Mouse (Mus musculus) retina, postnatal 1 day (tissue): ENCODE measurements around the gene Slc8a1.
A peak's percentile ranks its signal among the peaks of the same experiment; 100 is the strongest.

Source experiments
- DNase-seq: peaks from one replicate; pipeline ENCODE4 v3.0.0-alpha.2; 2012

Gene Slc8a1

GRCm38 (mm10) chr17:81416361-81417114 is 321.6 kb downstream of the Slc8a1 start:
- DNase-seq = no peak

GRCm38 (mm10) chr17:81412736-81413135 is 325.4 kb downstream of the Slc8a1 start:
- DNase-seq = no peak

DNA sequence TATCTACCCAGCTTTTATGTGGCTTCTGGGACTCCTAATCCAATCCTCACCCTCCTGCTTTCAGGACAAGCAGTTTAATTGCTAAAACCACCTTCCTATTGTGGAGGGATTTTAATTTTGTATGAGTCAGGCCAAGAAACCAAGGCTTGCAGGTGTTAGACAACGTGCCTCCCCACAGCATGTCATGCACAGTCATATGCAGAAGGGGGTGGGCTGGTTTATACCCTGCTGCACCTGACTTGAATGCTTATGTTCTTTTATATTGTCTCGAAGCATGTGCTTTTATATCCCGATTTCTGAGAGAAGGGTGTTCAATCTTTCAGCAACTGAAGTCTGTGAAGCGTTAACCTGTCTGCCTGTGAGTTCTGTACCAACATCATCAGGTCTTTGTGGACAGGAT is 334.0 kb downstream of the Slc8a1 start:
- DNase-seq = no peak

GRCm38 (mm10) chr17:81403121-81403520 is 335.1 kb downstream of the Slc8a1 start:
- peak; percentile 22 for DNase-seq

DNA sequence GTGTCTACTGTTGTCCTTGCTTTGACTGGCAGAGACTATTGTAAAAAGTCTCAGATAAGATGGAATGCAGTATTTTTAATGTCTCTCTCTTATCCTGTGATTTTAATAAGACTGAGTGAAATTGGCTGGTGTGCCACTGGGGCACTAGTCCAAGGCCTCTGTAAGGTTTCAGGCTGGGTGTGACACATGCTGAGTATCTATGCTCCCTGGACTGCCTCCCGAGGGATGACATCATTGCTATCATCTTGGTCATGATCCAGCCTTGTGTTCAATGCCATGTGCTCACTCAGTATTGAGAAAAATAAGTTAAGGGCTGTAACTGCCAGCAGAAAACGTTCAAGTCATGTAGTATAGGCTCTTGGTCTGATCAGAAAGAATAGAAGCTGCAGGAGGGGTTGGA is 335.5 kb downstream of the Slc8a1 start:
- DNase-seq = no peak

DNA sequence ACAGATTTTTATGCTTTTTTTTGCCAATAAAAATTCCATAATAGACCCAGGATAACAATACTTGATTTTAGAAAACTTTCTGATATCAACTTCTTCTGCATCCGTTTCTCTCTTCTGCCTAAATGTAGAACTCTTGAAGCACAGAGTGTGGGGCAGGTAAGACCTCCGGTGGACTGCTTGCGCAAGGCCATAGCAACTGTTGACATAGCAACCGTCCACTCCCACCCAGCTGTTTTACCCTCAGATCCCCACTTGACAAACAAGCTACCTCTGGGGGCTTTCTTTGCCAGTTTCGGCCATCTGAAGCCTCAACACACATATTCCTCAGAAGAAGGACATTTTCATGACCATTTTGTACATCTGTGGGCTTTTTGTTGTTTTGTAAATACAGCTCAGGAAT is 337.8 kb downstream of the Slc8a1 start:
- no peak for DNase-seq

GRCm38 (mm10) chr17:81397434-81397833 is 340.7 kb downstream of the Slc8a1 start:
- peak; percentile 40 for DNase-seq

DNA sequence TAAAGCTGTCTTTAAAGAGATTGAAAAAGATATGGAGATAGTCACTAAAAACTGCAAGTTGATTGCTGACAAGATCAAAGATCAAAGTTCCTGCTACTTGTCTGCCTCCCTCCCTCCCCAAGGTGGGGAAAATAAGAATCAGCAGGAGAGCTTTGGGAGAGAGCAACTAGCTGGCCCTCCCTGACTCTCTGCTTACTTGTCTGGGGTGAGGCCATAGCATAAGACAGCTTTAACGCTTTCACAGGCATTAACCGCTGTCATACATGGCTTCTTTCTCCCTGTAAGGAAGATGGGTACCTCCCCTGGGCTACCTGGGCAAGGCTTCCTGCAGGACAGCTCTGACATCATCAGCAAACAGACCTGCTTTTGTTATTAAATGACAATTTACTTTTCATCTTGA is 344.1 kb downstream of the Slc8a1 start:
- DNase-seq = no peak

- no peak for DNase-seq
Measured at GRCm38 (mm10) chr17:81393040-81393439, 345.1 kb downstream of the Slc8a1 start.

- no peak for DNase-seq
Measured at GRCm38 (mm10) chr17:81391478-81391877, 346.7 kb downstream of the Slc8a1 start.

DNA sequence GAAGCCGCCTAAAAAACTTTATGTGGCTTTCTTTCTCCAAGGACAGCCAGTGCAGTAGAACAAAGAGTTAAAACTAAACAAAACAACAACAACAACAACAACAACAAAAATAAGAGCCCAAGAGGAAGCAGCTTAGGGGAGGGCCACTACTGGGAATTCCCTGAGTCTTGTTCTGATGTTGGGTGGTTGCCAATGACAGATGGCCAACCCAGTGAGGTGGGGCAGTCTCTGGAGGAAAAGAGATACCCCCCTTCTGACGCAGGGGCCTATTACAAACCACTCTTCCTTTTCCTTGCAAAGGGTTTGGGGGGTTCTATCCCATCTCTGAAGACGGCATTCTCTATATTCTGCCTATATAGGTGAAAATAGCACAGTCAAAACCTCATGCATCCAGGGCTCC is 347.4 kb downstream of the Slc8a1 start:
- DNase-seq = no peak

DNA sequence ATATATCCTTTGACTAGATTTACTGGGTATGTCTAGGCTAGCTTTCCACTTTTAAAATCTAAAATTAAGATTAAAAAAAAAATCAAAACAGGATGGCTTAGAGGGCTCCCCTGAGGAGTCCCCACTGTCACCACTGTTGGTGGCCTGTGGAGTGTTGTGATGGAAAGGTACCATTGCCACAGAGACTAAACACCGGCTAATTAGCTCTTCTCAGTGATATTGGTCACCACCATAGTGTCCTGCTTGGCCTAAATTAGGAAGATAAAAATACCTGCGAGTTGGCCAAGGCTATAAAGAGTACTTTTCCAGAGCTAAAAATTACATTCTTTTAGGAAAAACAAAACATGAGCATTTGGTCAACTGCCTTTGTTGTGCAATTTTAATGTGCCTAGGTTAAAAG is 352.1 kb downstream of the Slc8a1 start:
- DNase-seq = no peak

GRCm38 (mm10) chr17:81385476-81385875 is 352.7 kb downstream of the Slc8a1 start:
- DNase-seq = no peak

DNA sequence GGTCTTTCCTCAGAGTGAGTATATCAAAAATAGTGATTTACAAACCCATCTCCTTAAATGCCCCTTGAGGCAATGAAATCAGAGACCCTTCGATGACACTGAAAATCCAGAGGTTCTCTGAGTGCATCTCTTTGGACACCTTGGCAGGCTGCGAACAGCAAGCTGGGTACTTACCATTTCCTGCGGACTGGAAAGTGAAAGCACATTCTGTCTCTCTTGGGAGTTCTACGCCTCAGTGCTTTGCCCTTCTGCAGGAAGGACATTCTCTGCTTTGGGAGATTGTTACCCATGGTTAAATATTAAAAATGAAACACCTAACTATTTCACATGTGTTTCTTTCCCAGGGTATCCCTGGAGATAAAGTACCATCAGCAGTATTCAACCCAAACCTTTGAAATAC is 354.7 kb downstream of the Slc8a1 start:
- no peak for DNase-seq

DNA sequence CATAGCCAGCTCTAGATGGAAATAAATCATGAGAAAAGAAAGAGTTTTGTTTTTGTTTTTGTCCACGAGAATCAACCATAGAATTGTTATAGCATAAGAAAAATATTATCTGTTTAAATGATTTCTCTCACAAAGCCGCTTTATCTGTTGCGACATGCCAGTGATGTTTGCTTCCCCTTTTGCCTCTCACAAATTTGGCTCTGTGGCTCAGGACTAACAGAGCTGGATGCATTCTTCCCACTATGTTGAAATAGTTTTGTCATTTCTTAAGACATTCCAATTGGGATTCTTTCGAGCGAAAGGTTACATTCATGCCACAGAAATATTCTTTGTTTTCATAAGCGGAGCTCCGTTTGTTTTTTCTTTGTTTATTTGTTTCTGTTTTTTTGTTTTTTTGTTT is 359.7 kb downstream of the Slc8a1 start:
- DNase-seq = no peak

DNA sequence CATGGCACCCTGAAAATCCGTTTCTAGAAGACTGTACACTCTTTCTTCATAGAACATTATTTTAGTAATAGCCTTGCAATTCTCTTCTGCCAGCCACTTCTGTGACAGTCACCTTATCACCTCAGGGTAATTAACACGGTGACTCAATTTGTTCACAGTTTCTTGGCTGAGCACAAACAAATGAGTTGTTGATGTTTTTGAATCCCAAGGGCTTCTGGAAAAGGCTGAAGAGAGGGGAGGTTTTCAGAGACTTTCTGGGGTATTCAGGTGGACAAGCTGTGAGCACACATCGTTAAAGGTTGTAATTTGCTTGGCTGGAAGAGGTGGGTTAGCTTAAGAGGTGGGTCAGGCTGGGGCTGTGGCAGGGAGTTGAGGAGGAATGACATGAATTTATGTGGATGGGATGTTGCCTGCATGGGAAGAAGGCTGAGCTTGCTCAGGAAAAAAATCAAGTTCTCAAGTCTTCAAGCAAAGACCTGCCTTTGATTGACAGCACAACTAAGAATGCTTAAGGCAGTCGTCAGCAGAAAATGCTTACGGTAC is 360.3 kb downstream of the Slc8a1 start:
- no peak for DNase-seq

- no peak for DNase-seq
Measured at GRCm38 (mm10) chr17:81377195-81377594, 361.0 kb downstream of the Slc8a1 start.

- no peak for DNase-seq
Measured at GRCm38 (mm10) chr17:81375901-81376300, 362.3 kb downstream of the Slc8a1 start.

DNA sequence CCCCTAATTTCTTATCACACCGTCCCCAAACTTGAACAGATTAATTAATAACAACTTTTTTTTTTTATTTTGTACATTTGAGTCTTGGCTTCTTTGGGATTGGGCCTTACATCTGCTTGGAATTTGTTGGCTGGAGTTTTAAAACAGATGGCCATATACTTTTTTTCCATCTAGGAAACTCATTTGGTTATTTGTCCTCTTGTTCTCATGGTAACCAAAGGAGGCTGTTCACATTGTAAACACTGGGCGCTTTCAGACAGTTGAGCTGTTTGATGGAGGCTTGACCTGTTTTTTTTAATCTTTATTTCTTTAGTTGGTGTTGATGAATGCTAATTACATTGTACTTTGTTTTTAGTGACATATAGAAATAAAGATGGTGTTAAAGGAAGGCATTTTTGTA is 369.1 kb downstream of the Slc8a1 start:
- DNase-seq = no peak

- no peak for DNase-seq
Measured at GRCm38 (mm10) chr17:81368503-81368902, 369.7 kb downstream of the Slc8a1 start.

- no peak for DNase-seq
Measured at GRCm38 (mm10) chr17:81363368-81363767, 374.8 kb downstream of the Slc8a1 start.

DNA sequence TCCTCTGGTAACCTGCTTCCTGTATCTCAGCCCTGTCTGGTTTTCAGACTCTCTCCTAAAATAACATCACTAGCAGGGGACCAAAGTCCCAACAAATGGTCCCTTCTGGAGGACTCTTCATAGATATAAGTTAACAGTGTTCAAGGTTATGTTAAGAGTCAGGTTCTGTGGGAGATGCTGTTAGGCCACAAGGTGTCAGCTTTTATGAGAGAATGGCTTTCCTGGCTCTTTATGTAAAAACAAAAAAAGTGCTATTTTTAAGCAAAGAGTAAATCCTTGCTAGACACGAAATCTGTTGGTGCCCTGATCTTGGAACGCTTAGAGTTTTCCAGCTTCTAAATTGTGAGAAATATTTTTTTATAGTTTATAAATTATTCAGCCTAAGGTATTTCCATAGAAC is 377.6 kb downstream of the Slc8a1 start:
- DNase-seq = no peak

- DNase-seq = no peak
Measured at GRCm38 (mm10) chr17:81360032-81360431, 378.1 kb downstream of the Slc8a1 start.

GRCm38 (mm10) chr17:81336024-81336754 is 402.0 kb downstream of the Slc8a1 start:
- no peak for DNase-seq
